Mouse (Mus musculus) ES-E14 (cell line): ENCODE results near the gene Zbtb25.

ENCODE experiments used
- CHD2 ChIP-seq: IDR thresholded peaks from 2 replicates; pipeline ENCODE4 v1.6.1; 2014; ENCODE audit warnings: mild to moderate bottlenecking, low read depth, low read length, inconsistent platforms
- MAFK ChIP-seq: IDR thresholded peaks from 2 replicates; pipeline ENCODE4 v1.6.1; 2014; ENCODE audit warnings: mild to moderate bottlenecking, low read depth, low read length, inconsistent platforms; ENCODE audit not compliant: insufficient read depth
- ZNF384 ChIP-seq: IDR thresholded peaks from 2 replicates; pipeline ENCODE4 v1.6.1; 2012; ENCODE audit warnings: low read depth, low read length, inconsistent platforms

DNA sequence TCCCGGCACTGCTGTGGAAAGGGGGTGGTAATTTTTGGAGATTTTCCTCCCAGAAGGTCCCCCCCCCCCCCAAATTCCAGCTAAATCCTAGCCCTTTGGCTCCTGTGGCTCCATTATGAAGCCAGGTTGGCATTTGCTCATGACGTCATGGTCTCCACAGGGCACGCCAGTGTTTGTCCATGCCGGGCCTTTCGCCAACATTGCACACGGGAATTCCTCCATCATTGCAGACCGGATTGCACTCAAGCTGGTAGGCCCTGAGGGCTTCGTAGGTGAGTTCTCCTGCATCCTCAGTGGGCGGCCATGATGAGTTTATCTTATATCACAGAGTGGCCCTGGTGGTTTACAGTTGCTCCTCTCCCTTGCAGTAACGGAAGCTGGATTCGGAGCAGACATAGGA lies 65.9 kb downstream of the Zbtb25 start:
- TF ChIP-seq CHD2, result no peak
- no peak for TF ChIP-seq ZNF384
- TF ChIP-seq MAFK, result no peak
